Mouse (Mus musculus) E14TG2a.4 (cell line): ENCODE data around the gene Uox.

ENCODE experiments used
- H3K27me3 ChIP-seq: 2 replicates; pipeline ENCODE4 v1.6.1; 2014; ENCODE audit warnings: low read length, control low read depth; ENCODE audit not compliant: insufficient read depth
- H3K36me3 ChIP-seq: 2 replicates; pipeline ENCODE4 v1.6.1; 2014; ENCODE audit warnings: low read length, control low read depth; ENCODE audit not compliant: insufficient read depth
- H3K4me1 ChIP-seq: replicated peaks from 2 replicates; pipeline ENCODE4 v1.6.1; 2014; ENCODE audit warnings: low read depth, low read length, control low read depth
- H3K4me3 ChIP-seq: replicated peaks from 2 replicates; pipeline ENCODE4 v1.5.1; 2014; ENCODE audit warnings: mild to moderate bottlenecking, low read length
- H3K9me3 ChIP-seq: 2 replicates; pipeline ENCODE4 v1.6.1; 2014; ENCODE audit warnings: low read length, control low read depth
- CTCF ChIP-seq: conservative IDR thresholded peaks from 2 replicates; pipeline ENCODE4 v1.5.1; 2014; ENCODE audit warnings: low read length
- NANOG ChIP-seq: IDR thresholded peaks from 2 replicates; pipeline ENCODE4 v1.6.1; 2014; ENCODE audit warnings: borderline replicate concordance, low read length, mixed read lengths
- POU5F1 ChIP-seq: IDR thresholded peaks from 2 replicates; pipeline ENCODE4 v1.6.1; 2014; ENCODE audit warnings: low read length, borderline replicate concordance

Uox gene

GRCm38 (mm10) chr3:146596387-146596786 is 26.2 kb downstream of the Uox start:
- Histone ChIP-seq H3K9me3 (no peaks in the 10 kb centered on the region), H3K4me3 (no peak overlapping the region), H3K27me3 (no peaks in the 10 kb centered on the region), H3K36me3 (no peaks in the 10 kb centered on the region), H3K4me1 (no peaks in the 10 kb centered on the region)
- TF ChIP-seq NANOG: no peak
- TF ChIP-seq CTCF: no peak
- TF ChIP-seq POU5F1: no peak

- Histone ChIP-seq H3K4me1 (no peaks in the 10 kb centered on the region), H3K27me3 (no peaks in the 10 kb centered on the region), H3K9me3 (no peaks in the 10 kb centered on the region), H3K4me3 (no peak overlapping the region), H3K36me3 (no peaks in the 10 kb centered on the region)
- TF ChIP-seq POU5F1: no peak
- TF ChIP-seq NANOG: no peak
- TF ChIP-seq CTCF: no peak
Observed at GRCm38 (mm10) chr3:146596864-146597263, 26.6 kb downstream of the Uox start.

GRCm38 (mm10) chr3:146598411-146598810 is 28.2 kb downstream of the Uox start:
- TF ChIP-seq NANOG (no peak), POU5F1 (no peak), CTCF (no peak)
- H3K27me3 ChIP-seq: no peaks in the 10 kb centered on the region
- H3K4me1 ChIP-seq: no peaks in the 10 kb centered on the region

GRCm38 (mm10) chr3:146599198-146599900 is 29.1 kb downstream of the Uox start:
- Histone ChIP-seq H3K4me3 (no peak overlapping the region), H3K27me3 (no peaks in the 10 kb centered on the region), H3K4me1 (no peaks in the 10 kb centered on the region), H3K9me3 (no peaks in the 10 kb centered on the region), H3K36me3 (no peaks in the 10 kb centered on the region)
- TF ChIP-seq CTCF (no peak), NANOG (no peak), POU5F1 (no peak)

More at GRCm38 (mm10) chr3:146598411-146598810, 28.2 kb downstream of the Uox start:
- Histone ChIP-seq H3K36me3 (no peaks in the 10 kb centered on the region), H3K4me3 (no peak overlapping the region), H3K9me3 (no peaks in the 10 kb centered on the region)

- Histone ChIP-seq H3K27me3 (no peaks in the 10 kb centered on the region), H3K36me3 (no peaks in the 10 kb centered on the region), H3K4me1 (no peaks in the 10 kb centered on the region), H3K4me3 (no peak overlapping the region), H3K9me3 (no peaks in the 10 kb centered on the region)
- TF ChIP-seq CTCF (no peak), POU5F1 (no peak), NANOG (no peak)
Observed at GRCm38 (mm10) chr3:146601205-146601604, 31.0 kb downstream of the Uox start.

GRCm38 (mm10) chr3:146602531-146602930 is 32.3 kb downstream of the Uox start:
- H3K27me3 ChIP-seq: no peaks in the 10 kb centered on the region
- no peaks in the 10 kb centered on the region for H3K36me3 ChIP-seq
- H3K9me3 ChIP-seq: no peaks in the 10 kb centered on the region
- H3K4me3 ChIP-seq: no peak overlapping the region
- TF ChIP-seq POU5F1 (no peak), CTCF (no peak), NANOG (no peak)
- no peaks in the 10 kb centered on the region for H3K4me1 ChIP-seq

- Histone ChIP-seq H3K4me1 (peaks cover 11% of the 10 kb centered on the region), H3K9me3 (no peaks in the 10 kb centered on the region), H3K36me3 (no peaks in the 10 kb centered on the region), H3K27me3 (no peaks in the 10 kb centered on the region), H3K4me3 (no peak overlapping the region)
- TF ChIP-seq NANOG (no peak), CTCF (no peak), POU5F1 (no peak)
Observed at GRCm38 (mm10) chr3:146604647-146605046, 34.4 kb downstream of the Uox start.

- no peaks in the 10 kb centered on the region for H3K9me3 ChIP-seq
- no peaks in the 10 kb centered on the region for H3K27me3 ChIP-seq
- H3K36me3 ChIP-seq: no peaks in the 10 kb centered on the region
- H3K4me1 ChIP-seq: peaks cover 37% of the 10 kb centered on the region
- no peak overlapping the region for H3K4me3 ChIP-seq
- TF ChIP-seq CTCF (no peak), POU5F1 (no peak), NANOG (no peak)
Observed at GRCm38 (mm10) chr3:146607368-146607767, 37.1 kb downstream of the Uox start.

- TF ChIP-seq CTCF (no peak), NANOG (no peak), POU5F1 (no peak)
- Histone ChIP-seq H3K36me3 (no peaks in the 10 kb centered on the region), H3K4me1 (peaks cover 40% of the 10 kb centered on the region), H3K9me3 (no peaks in the 10 kb centered on the region), H3K27me3 (no peaks in the 10 kb centered on the region), H3K4me3 (no peak overlapping the region)
Observed at GRCm38 (mm10) chr3:146610322-146610721, 40.1 kb downstream of the Uox start.

GRCm38 (mm10) chr3:146611261-146611660 is 41.0 kb downstream of the Uox start:
- H3K27me3 ChIP-seq: no peaks in the 10 kb centered on the region
- no peak overlapping the region for H3K4me3 ChIP-seq
- no peaks in the 10 kb centered on the region for H3K36me3 ChIP-seq
- H3K4me1 ChIP-seq: peaks cover 40% of the 10 kb centered on the region
- TF ChIP-seq POU5F1 (no peak), NANOG (no peak), CTCF (no peak)
- no peaks in the 10 kb centered on the region for H3K9me3 ChIP-seq
